Mouse (Mus musculus): ENCODE data around the gene Tmem178b. TPM values are rescaled to one million over a fixed set of nuclear protein-coding genes. Genes with fewer than 3 reads are reported as not detected.

The Tmem178b gene
- total and polyA plus RNA-seq, 2 experiments from 2014 or later = 31.3 to 159 TPM

DNA sequence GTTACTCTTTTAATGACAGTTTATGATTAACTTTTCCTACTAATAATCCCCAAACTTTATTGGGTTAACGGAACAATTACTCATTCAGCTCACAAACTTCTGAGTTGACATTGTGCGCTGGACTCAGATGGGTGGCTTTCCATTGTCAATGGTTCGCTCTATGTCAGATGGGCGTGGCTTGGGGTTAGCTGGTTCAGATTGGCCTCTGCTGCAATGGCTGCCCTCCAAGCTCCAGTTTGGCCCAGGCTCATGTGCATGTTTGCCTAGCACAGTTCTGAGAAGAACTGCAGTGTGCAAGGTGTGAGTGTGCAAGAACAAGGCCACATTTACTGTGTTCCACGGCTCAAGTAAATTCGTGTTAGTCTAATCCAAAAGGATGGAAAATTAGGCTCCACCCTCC is 255.6 kb downstream of the Tmem178b start:
- 90% methylated on average over 6 of the region's 6 CpGs for WGBS
- H3K4me3 ChIP-seq (ENCODE audit: low read depth, low read length) = no peak overlapping the region
- H3K4me2 ChIP-seq (ENCODE audit: low read depth, low read length, poor library complexity, severe bottlenecking) = no peak overlapping the region
- H3K9me3 ChIP-seq (ENCODE audit: low read length) = no peaks in the 10 kb centered on the region
- H3K4me1 ChIP-seq (ENCODE audit: insufficient read depth, low read length) = peaks cover 2% of the 10 kb centered on the region; the same call in 1 of the 2 replicates
- no peaks in the 10 kb centered on the region for H3K36me3 ChIP-seq (ENCODE audit: insufficient read depth, low read length)
- H3K27me3 ChIP-seq (ENCODE audit: insufficient read depth, low read length) = no peaks in the 10 kb centered on the region
- ATAC-seq (ENCODE audit: low FRiP score) = no peak
- H3K9ac ChIP-seq (replicated peaks; ENCODE audit: low read length, poor library complexity, severe bottlenecking) = no peak overlapping the region
- no peak for DNase-seq (ENCODE audit: low spot score)
- H3K27ac ChIP-seq (ENCODE audit: low read depth, low read length) = no peak overlapping the region
- TF ChIP-seq CTCF (IDR thresholded peaks at IDR 0.05) = no peak

DNA sequence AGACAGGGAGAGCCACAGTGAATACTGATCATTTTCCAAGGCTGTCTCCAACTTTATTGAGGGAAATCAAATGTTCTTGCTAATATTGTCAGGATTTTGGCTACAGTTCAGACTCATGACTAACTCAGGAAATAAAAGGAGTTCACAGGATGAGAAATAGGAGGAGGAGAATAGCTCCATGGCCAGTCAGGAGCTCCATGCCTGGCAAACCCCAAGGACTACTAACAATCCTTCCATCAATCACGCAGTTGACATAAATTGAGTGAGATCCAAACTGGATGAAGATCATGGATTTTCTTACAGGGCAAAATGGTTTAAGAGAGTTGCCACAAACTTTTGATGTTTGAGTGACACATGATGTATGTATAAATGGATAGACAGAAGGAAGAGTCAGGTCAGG is 258.9 kb downstream of the Tmem178b start:
- Histone ChIP-seq H3K36me3 (ENCODE audit: insufficient read depth, low read length) (no peaks in the 10 kb centered on the region), H3K27ac (ENCODE audit: low read depth, low read length) (no peak overlapping the region), H3K9me3 (ENCODE audit: low read length) (no peaks in the 10 kb centered on the region), H3K27me3 (ENCODE audit: insufficient read depth, low read length) (no peaks in the 10 kb centered on the region), H3K4me1 (ENCODE audit: insufficient read depth, low read length) (0 out of 2 replicates have a peak, but pooled peaks cover 4% of the 10 kb centered on the region), H3K9ac (replicated peaks; ENCODE audit: low read length, poor library complexity, severe bottlenecking) (no peak overlapping the region), H3K4me3 (ENCODE audit: low read depth, low read length) (no peak overlapping the region), H3K4me2 (ENCODE audit: low read depth, low read length, poor library complexity, severe bottlenecking) (no peak overlapping the region)
- ATAC-seq (ENCODE audit: low FRiP score) = no peak
- 97% methylated on average over 1 of the region's 1 CpGs for WGBS
- no peak for TF ChIP-seq CTCF (IDR thresholded peaks at IDR 0.05)
- no peak for DNase-seq (ENCODE audit: low spot score)

DNA sequence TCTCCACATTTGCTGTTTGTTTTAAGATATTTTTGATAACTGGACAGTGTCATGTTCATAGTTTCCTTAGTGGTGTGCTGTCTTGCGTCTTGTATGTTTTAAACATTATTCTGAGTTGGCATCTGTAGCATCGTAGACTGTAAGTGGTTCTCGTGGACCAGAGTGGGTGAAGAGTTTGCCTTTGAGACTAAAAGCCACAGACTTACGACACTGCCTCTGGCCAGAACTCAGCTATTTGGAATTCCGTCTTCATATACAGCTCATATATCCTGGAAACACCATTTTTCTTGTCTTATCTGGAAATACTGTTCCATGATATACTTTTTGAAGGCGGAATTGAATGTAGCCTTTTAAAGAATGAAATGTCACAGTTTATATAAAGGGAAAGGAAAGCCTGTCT is 260.4 kb downstream of the Tmem178b start:
- TF ChIP-seq CTCF (IDR thresholded peaks at IDR 0.05) = no peak
- Histone ChIP-seq H3K4me2 (ENCODE audit: low read depth, low read length, poor library complexity, severe bottlenecking) (no peak overlapping the region), H3K4me3 (ENCODE audit: low read depth, low read length) (no peak overlapping the region), H3K27me3 (ENCODE audit: insufficient read depth, low read length) (no peaks in the 10 kb centered on the region), H3K4me1 (ENCODE audit: insufficient read depth, low read length) (peaks cover 9% of the 10 kb centered on the region), H3K9ac (replicated peaks; ENCODE audit: low read length, poor library complexity, severe bottlenecking) (no peak overlapping the region), H3K27ac (ENCODE audit: low read depth, low read length) (no peak overlapping the region), H3K36me3 (ENCODE audit: insufficient read depth, low read length) (no peaks in the 10 kb centered on the region), H3K9me3 (ENCODE audit: low read length) (no peaks in the 10 kb centered on the region)
- DNase-seq (ENCODE audit: low spot score) (no peak), ATAC-seq (ENCODE audit: low FRiP score) (no peak)
- 83% methylated on average over 6 of the region's 6 CpGs for WGBS

DNA sequence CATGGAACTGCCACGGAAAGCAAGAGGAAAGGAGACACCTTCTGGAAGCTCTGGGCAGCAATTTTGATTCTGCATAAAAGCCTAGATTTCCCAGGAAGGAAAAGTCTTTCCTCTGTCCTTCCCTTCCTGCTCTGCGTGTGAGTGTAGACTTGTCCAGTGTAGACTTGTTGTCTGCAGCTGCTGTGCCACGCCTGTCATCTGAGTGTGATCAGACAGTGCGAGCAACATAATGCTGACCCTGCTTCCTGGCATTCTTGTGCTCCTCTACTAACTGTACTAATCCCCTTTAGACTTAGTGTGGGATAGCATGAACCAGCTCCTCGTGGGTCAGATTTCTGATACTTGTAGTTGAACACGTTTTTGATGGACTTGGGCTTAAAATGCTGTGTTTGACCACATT is 262.6 kb downstream of the Tmem178b start:
- Histone ChIP-seq H3K9me3 (ENCODE audit: low read length) (no peaks in the 10 kb centered on the region), H3K27ac (ENCODE audit: low read depth, low read length) (no peak overlapping the region), H3K9ac (replicated peaks; ENCODE audit: low read length, poor library complexity, severe bottlenecking) (no peak overlapping the region), H3K36me3 (ENCODE audit: insufficient read depth, low read length) (no peaks in the 10 kb centered on the region), H3K4me3 (ENCODE audit: low read depth, low read length) (no peak overlapping the region), H3K27me3 (ENCODE audit: insufficient read depth, low read length) (no peaks in the 10 kb centered on the region), H3K4me1 (ENCODE audit: insufficient read depth, low read length) (peaks cover 9% of the 10 kb centered on the region), H3K4me2 (ENCODE audit: low read depth, low read length, poor library complexity, severe bottlenecking) (no peak overlapping the region)
- DNase-seq (ENCODE audit: low spot score) (no peak), ATAC-seq (ENCODE audit: low FRiP score) (no peak)
- peak; percentile 25; the same call in 1 of the 2 replicates for TF ChIP-seq CTCF (IDR thresholded peaks at IDR 0.05)
- 74% methylated on average over 6 of the region's 6 CpGs for WGBS

DNA sequence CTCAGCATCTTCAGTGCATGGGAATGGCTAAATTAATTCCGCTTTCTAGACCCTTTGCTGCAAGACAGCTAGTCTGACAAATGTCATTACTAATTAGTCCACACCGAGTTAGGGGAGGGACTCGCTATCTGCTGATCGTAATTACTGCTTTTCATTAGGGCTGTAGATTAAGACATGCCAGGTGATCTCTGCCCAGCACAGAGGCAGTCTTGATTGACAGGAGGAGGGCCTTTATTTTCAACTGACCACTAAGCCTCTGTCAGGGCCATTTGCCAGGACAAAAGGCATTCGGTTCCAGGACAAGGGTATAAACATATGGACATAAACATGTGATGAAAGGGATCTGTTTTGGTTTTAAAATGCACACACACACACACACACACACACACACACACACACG is 264.3 kb downstream of the Tmem178b start:
- Histone ChIP-seq H3K4me1 (ENCODE audit: insufficient read depth, low read length) (peaks cover 9% of the 10 kb centered on the region), H3K36me3 (ENCODE audit: insufficient read depth, low read length) (no peaks in the 10 kb centered on the region), H3K4me2 (ENCODE audit: low read depth, low read length, poor library complexity, severe bottlenecking) (no peak overlapping the region), H3K9me3 (ENCODE audit: low read length) (no peaks in the 10 kb centered on the region), H3K9ac (replicated peaks; ENCODE audit: low read length, poor library complexity, severe bottlenecking) (no peak overlapping the region), H3K27me3 (ENCODE audit: insufficient read depth, low read length) (no peaks in the 10 kb centered on the region), H3K27ac (ENCODE audit: low read depth, low read length) (no peak overlapping the region), H3K4me3 (ENCODE audit: low read depth, low read length) (no peak overlapping the region)
- DNase-seq (ENCODE audit: low spot score) (no peak), ATAC-seq (ENCODE audit: low FRiP score) (no peak)
- TF ChIP-seq CTCF (IDR thresholded peaks at IDR 0.05) = no peak
- WGBS = 34% methylated on average over 6 of the region's 6 CpGs

DNA sequence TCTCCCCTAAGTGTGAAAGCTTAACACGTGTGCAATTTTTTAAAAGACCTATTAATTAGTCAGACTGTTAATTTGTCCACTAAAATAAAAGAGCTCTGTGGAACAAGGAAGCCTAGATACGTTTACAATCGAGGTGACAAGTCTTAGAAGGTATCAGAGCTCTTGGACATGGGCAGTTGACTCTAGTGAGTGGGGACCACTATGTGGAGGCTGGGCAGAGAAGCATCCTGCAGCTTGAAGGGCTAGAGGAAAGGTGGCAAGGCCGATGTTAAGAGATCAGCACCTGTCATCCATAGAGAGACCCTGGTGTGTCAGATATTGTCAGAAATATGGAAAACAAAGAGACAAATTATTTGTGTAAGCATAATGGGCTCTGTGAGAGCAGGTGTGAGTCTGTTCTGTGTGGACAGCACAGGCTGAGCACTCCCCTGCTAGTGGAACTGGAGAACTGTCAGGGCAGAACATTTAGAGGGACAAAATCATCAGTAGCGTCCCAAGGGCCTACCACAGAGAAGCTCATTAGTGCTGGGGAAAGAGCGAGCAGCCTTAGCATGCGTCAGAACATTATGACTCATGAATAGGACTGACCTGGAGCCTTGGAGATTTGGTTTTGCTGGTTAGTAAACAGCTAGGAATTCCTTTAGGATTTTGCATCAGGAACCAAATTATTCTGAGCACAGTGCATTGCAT is 264.9 kb downstream of the Tmem178b start:
- Histone ChIP-seq H3K4me3 (ENCODE audit: low read depth, low read length) (no peak overlapping the region), H3K27me3 (ENCODE audit: insufficient read depth, low read length) (no peaks in the 10 kb centered on the region), H3K9ac (replicated peaks; ENCODE audit: low read length, poor library complexity, severe bottlenecking) (no peak overlapping the region), H3K9me3 (ENCODE audit: low read length) (no peaks in the 10 kb centered on the region), H3K4me1 (ENCODE audit: insufficient read depth, low read length) (peaks cover 9% of the 10 kb centered on the region), H3K36me3 (ENCODE audit: insufficient read depth, low read length) (no peaks in the 10 kb centered on the region), H3K27ac (ENCODE audit: low read depth, low read length) (no peak overlapping the region), H3K4me2 (ENCODE audit: low read depth, low read length, poor library complexity, severe bottlenecking) (no peak overlapping the region)
- DNase-seq (ENCODE audit: low spot score) = peak; percentile 37
- ATAC-seq (ENCODE audit: low FRiP score) = no peak; the same call in 1 of the 2 replicates
- TF ChIP-seq CTCF (IDR thresholded peaks at IDR 0.05) = no peak
- WGBS = 58% methylated on average over 7 of the region's 7 CpGs
